Mouse (Mus musculus) ovary, postnatal 36 days (tissue): ENCODE measurements around the gene Tmem163.

Experiments used
- DNase-seq: peaks from one replicate; pipeline ENCODE4 v3.0.0; 2022; ENCODE audit warnings: low spot score, mixed read lengths

Gene Tmem163

GRCm38 (mm10) chr1:127568641-127569040 lies 110.7 kb downstream of the Tmem163 start:
- no peak for DNase-seq

- DNase-seq, result no peak
Observed at GRCm38 (mm10) chr1:127556486-127556845, 122.9 kb downstream of the Tmem163 start.

DNA sequence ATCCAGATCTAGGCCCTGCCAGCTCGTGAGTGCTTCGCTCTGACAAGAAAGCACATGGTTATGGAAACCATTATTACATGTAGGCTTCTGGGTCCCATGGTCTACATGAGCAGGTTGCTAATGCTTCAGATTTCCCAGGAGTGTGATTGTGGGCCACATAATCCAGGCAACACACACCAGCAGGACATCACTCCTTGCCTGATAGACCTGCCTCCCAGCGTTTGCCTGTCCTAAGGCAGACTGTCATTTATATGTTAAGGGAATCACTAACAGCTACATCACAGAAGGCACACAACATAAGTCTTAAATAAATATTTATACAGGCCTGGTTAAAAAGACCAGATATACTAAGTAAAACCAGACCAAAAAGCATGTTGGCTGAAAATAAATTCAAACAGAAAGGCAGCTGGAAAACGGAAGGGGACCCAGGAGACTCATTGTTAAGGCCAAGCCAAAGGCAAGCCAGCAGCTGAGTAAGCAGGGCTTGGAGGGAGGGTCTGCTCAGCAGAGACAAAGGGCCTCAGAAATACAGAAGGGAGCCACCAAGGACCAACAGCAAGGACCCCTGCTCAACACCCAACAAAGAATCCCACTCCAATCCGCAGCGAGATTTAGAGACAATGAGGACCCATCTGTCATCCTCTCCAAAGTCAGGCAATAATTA lies 123.4 kb downstream of the Tmem163 start:
- DNase-seq, result no peak

DNA sequence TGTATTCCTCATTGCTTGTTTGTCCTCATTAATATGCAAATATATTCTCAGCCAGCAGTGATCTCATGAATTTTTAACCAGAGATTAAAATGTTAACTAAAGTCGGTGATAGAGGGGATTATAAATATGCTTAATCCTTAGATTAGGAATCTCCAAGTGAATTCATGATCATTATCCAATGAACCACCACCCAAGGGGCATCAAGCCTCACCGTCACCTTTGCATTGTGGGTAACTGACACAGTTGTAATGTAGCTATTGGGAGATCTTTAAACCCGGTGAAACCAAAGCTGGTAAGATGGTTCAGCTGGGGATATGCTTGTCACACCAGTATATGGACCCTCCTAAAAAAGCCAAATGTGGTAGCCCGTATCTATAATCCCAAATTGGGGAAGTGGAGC lies 131.3 kb downstream of the Tmem163 start:
- no peak for DNase-seq

DNA sequence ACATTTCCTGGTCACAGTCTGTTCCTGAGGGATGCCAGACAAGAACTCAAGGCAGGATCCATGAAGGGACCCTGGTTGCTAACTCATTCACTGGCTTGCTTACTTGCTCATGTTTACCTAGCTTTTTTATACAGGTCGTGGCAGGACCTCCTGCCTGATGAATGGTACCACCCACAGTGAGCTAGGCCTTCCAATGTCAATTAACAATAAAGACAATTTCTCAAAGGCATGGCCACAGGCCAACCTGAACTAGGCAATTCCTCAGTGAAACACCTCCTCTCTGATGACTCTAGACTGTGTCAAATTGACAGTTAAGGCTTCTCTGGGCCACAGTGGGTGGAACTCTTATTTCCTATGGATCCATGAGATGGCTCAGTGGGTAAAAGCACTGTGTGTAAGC lies 136.6 kb downstream of the Tmem163 start:
- no peak for DNase-seq

DNA sequence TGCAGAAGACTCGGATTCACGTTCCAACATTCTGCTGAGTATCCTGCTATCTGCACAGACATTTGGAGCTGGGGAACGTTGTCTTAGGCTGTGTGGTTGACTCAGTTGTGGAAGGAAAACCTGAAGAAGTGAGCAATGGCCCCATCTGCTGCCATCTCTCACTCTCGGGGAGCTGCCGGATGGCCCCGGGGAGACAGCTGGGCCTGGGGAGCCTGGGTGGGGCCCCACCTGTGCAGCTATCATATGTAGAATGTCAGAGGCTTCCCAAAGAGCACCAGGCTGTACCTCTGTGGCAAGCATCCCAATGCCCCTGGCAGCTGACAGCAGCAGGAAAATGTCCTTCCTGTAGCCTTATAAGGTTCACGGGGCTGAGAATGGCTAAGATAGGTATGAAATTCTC lies 137.4 kb downstream of the Tmem163 start:
- DNase-seq, result no peak

DNA sequence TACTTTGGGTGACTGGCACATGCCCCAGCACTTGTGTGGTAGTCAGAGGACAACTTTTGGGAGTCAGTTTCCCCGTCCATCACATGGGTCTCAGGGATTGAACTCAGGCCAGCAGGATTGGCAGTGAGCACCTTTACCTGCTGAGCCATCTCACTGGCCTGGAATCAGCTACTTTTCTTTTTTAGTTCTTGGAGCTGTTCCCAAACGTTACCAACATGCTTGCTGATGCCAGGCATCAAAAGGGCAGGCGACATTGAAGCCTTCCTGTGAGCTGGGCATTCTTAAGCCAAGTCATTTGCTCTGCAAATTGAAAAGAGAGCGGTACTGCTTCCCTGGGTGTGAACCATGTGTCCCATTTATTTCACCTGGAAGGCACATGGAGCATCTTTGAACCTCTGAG lies 137.8 kb downstream of the Tmem163 start:
- no peak for DNase-seq

DNA sequence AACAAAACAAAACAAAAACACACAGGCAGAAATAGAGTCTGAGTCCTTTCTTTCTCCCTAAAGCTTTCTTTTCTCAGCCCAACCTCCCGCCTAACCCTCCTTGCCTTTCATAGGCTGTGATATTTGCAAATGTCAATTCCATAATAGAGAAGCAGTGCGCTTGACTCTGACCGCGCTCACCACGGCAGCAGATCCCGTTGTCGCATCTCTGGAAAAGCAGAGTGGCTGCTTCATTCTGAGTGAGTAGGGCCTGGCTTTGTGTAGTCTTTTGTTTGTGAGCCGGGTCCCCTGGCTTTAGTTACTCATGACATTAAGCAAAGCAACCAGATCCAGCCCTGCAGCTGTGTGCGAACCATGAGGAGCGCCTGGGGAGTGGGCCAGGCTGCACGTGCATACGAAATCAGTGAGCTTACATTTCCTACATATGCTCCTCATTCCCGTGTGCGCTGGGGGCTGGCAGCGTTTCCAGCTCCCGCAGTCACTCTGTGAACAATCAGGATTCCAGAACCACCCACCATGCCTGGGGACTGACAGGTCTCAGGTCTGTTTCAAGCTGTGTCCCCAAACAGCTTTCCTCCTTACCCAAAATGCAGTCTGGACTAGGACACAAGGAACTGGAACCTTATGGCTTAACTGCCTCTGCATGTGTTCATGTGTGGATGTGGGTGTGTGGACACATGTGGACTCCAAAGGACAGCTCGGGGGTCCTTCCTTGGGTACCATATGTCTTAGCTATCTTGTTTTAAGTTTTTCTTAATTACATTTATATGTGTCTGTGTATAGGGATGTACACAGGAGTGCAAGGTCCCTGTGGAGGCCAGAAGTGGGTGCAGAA lies 141.9 kb downstream of the Tmem163 start:
- no peak for DNase-seq

DNA sequence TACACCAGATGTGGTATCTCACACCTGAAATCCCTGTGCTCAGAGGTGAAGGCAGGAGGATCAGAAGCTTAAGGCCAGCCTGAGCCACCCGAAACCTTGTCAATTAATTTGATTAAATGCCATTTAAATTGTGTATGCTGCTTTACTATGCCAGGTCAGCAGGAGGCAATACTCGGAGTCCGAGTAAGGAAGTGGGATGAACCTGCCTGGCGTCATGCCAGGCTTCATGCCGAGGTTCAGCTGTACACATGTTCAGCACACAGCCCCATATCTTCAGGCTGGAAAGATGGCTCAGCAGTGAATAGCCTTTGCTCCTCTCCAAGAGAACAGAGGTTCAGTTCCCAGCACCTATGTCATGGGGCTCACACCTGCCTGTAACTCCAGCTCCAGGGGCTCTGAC lies 142.9 kb downstream of the Tmem163 start:
- no peak for DNase-seq

- no peak for DNase-seq
Observed at GRCm38 (mm10) chr1:127531723-127532122, 147.6 kb downstream of the Tmem163 start.

DNA sequence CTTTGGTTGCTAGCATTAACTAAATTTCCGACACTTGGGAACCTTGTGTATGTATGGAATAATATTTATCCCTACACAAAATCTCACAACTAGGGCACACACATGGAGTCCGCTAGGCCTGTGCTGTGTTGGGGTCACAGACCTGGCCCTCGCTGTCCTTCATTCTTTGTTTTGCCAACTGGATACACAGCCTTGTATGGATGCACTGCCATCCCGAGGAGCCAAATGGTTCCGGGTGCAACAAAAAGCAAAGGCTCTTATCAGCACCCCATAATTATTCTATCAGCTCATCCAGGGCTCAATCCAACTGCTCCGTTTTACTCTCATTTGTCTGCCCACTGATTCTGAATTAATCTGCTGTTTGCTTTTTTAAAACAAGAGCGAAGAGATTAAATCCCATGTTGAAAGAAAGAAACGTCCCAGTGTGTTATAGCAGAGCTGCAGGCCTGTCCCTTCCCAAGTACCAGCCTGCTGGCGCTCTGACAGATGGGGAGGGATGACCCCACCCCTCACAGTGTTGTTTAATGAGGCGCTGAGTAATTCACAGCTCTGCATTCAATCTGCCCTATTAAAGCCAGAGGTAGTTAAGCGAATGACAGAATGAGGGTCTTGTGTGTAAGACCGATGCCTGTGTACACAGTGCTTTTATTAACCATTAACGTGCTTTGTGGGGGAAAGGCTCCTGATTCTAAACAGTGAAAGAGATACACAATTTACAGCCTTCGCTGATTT lies 148.3 kb downstream of the Tmem163 start:
- DNase-seq, result no peak

DNA sequence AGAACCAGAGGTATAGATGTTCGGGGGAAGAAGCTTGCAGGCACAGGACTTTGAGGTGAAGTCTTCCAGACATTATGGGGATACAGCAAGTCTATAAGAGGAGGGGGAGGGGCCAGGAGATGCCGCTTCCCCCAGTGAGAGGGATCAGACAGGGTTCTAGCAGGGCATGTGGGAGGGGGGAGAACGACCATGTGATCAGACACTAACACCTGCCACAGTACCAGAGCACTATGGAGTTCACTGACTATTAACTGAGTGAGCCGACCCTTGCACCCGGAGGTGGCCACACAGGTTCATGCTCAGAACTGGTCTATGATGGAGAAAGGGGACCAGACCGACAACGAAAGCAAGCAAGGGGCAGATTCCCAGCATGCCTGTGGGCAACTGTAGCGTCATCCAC lies 156.0 kb downstream of the Tmem163 start:
- no peak for DNase-seq

DNA sequence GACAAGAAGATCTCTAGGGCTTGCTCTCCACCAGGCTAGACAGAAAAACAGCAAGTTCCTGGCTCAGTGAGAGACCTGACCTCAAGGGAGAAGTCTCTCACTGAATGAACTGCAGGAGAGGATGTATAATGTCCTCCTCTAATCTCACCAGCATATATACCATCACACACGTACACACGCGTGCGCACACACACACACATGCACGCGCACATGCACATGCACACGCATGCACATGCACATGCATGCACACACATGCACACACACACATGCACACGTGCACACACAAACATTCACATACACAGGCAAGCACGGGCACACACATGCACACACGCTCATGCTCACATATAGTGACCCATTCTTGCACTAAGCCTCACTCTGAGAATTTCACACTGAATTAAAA lies 164.5 kb downstream of the Tmem163 start:
- DNase-seq, result no peak

- DNase-seq, result no peak
Observed at GRCm38 (mm10) chr1:127514479-127514878, 164.9 kb downstream of the Tmem163 start.

GRCm38 (mm10) chr1:127513664-127514063 lies 165.7 kb downstream of the Tmem163 start:
- no peak for DNase-seq

DNA sequence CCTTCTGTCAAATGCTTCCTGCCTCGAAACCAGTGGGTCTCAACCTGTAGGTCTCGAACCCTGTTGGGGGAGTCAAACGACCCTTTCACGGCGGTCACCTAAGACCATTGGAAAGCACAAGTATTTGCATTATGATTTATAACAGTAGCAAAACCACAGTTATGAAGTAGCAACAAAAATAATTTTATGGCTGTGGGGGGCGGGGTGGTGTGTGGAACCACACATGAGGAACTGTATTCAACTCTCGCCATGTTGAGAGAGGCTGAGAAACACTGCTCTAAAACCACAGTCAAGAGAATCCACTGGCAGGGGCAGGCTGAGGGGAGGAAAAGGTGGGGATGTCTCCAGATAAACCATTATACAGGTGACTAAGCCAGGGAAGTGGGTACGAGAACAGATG lies 166.2 kb downstream of the Tmem163 start:
- no peak for DNase-seq

- no peak for DNase-seq
Observed at GRCm38 (mm10) chr1:127512709-127513108, 166.6 kb downstream of the Tmem163 start.

GRCm38 (mm10) chr1:127511362-127511761 lies 168.0 kb downstream of the Tmem163 start:
- no peak for DNase-seq

- no peak for DNase-seq
Observed at GRCm38 (mm10) chr1:127508921-127509320, 170.4 kb downstream of the Tmem163 start.

GRCm38 (mm10) chr1:127508067-127508739 lies 171.1 kb downstream of the Tmem163 start:
- no peak for DNase-seq

- DNase-seq, result no peak
Observed at GRCm38 (mm10) chr1:127507042-127507650, 172.2 kb downstream of the Tmem163 start.

- DNase-seq, result no peak
Observed at GRCm38 (mm10) chr1:127500701-127501100, 178.6 kb downstream of the Tmem163 start.
